Mouse (Mus musculus) stomach, embryonic 16.5 days (tissue): ENCODE measurements around the gene Rspo4. TPM values are rescaled to one million over a fixed set of nuclear protein-coding genes. Genes with fewer than 3 reads are reported as not detected.

Source experiments
- ATAC-seq: fragments of 200-750 bp; cut with Nextera tagmentation; 2 replicates; pipeline ENCODE4 v1.8.0; 2017; ENCODE audit warnings: moderate number of reproducible peaks, moderate TSS enrichment; ENCODE audit not compliant: insufficient read depth, low FRiP score
- H3K27ac ChIP-seq: fragments of 300-500 bp; sonication (generic); 2 replicates; pipeline ENCODE4 v1.5.1; 2014; ENCODE audit warnings: low read length
- H3K27me3 ChIP-seq: fragments of 300-500 bp; sonication (generic); 2 replicates; pipeline ENCODE4 v1.6.1; 2014; ENCODE audit warnings: low read length, control low read depth, mixed read lengths; ENCODE audit not compliant: control insufficient read depth, insufficient read depth
- H3K36me3 ChIP-seq: fragments of 300-500 bp; sonication (generic); 2 replicates; pipeline ENCODE4 v1.6.1; 2014; ENCODE audit warnings: low read length; ENCODE audit not compliant: control insufficient read depth, insufficient read depth
- H3K4me1 ChIP-seq: fragments of 300-500 bp; sonication (generic); 2 replicates; pipeline ENCODE4 v1.6.1; 2014; ENCODE audit warnings: low read length, control low read depth, mixed read lengths; ENCODE audit not compliant: control insufficient read depth, insufficient read depth
- H3K4me2 ChIP-seq: fragments of 300-500 bp; sonication (generic); 2 replicates; pipeline ENCODE4 v1.6.1; 2014; ENCODE audit warnings: low read depth, low read length, mixed read lengths
- H3K4me3 ChIP-seq: fragments of 300-500 bp; sonication (generic); replicated peaks from 2 replicates; pipeline ENCODE4 v1.5.1; 2014; ENCODE audit warnings: mild to moderate bottlenecking, low read length
- H3K9ac ChIP-seq: fragments of 300-500 bp; sonication (generic); 2 replicates; pipeline ENCODE4 v1.6.1; 2014; ENCODE audit warnings: low read length
- H3K9me3 ChIP-seq: fragments of 300-500 bp; sonication (generic); replicated peaks from 2 replicates; pipeline ENCODE4 v1.6.1; 2016; ENCODE audit warnings: low read length, control low read depth; ENCODE audit not compliant: control insufficient read depth
- WGBS: fragments of 180-500 bp; shearing (Covaris S2); extraction: QIAGEN DNeasy Blood & Tissue Kit; methylation state at CpG from one replicate; pipeline ENCODE4 v1.1.7; 2014; 5-methylcytosine and 5-hydroxymethylcytosine counted together
- polyA plus RNA-seq: library from polyadenylated mRNA; unstranded; fragments of >200 nt; fragmentation: Nextera tagmentation; extraction: Ambion mirVana; gene quantifications from 2 replicates; pipeline ENCODE4 v1.2.1, GENCODE M21; 2015

Rspo4 gene
- polyA plus RNA-seq, 1 experiment from 2014 or later, result 0.09 TPM

DNA sequence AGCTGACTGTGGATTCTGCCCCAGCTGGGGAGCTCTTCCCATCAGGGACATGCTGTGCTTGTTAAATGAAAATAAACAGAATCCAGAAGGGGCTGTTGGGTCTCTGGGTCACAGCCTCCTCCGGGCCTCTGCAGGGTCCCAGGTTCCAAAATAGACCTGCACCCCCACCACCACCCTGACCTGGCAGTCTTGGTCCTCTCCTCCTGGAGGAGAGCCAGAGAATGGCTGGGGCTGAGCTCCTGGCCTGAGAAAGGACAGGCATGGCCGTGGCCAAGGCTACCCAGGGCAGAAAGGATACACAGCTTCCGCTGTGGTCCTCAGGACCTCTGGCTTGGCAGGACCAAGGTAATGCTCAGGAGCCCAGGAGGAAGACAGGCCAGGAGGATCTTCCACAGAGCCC, 61.9 kb downstream of the Rspo4 start:
- H3K4me1 ChIP-seq, result no peaks in the 10 kb centered on the region
- H3K4me2 ChIP-seq, result no peak overlapping the region
- H3K36me3 ChIP-seq, result no peaks in the 10 kb centered on the region
- H3K9me3 ChIP-seq, result no peaks in the 10 kb centered on the region
- H3K9ac ChIP-seq, result 0 out of 2 replicates have a peak overlapping the region, but pooled peaks have one; percentile 13
- H3K27ac ChIP-seq, result no peak overlapping the region
- no peak for ATAC-seq
- H3K4me3 ChIP-seq, result no peak overlapping the region
- 47% methylated on average over 3 of the region's 3 CpGs for WGBS
- H3K27me3 ChIP-seq, result no peaks in the 10 kb centered on the region

DNA sequence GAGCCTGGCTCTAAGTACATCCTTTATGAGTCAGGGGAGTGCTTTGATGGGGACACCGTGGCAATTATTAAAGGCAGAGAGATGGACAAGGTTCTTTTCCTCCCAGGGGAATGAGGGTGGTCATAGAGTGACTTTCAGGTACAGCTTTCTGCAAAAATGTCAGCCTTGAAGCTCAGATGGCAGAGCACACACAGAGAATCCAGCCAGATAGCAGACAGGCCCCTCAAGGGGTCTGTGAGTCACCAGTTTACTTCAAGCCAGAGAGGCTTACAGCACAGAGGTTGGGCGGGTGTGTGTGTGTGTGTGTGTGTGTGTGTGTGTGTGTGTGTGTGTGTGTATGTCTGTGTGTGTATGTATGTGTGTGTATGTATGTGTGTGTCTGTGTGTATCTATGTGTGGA, 64.3 kb downstream of the Rspo4 start:
- Histone ChIP-seq H3K4me2 (no peak overlapping the region), H3K36me3 (no peaks in the 10 kb centered on the region), H3K4me1 (peaks cover 5% of the 10 kb centered on the region), H3K9me3 (no peaks in the 10 kb centered on the region), H3K27me3 (no peaks in the 10 kb centered on the region), H3K9ac (no peak overlapping the region), H3K4me3 (no peak overlapping the region), H3K27ac (no peak overlapping the region)
- no peak for ATAC-seq
- WGBS, result 51% methylated on average over 2 of the region's 2 CpGs

DNA sequence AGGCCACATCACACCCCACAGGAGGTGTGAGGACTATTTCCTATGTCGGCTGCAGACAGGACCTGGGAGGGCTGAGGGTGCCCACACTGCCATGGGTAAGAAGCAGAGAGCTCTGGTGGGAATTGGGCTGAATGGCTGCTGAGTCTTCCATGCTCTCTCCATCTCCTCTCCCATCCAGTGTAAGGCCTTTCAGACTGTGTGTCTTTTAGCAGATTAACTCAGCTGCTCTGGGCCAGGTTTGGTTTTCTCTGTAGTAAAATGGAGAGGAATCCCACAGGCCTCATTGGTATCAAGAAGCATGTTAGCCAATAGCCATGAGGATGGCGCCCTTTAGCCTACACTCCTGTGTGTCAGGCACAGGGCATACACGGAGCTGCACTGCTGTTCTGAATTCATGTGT, 66.7 kb downstream of the Rspo4 start:
- H3K27me3 ChIP-seq, result no peaks in the 10 kb centered on the region
- H3K4me3 ChIP-seq, result no peak overlapping the region
- H3K27ac ChIP-seq, result no peak overlapping the region
- peaks cover 5% of the 10 kb centered on the region for H3K4me1 ChIP-seq
- no peaks in the 10 kb centered on the region for H3K9me3 ChIP-seq
- H3K4me2 ChIP-seq, result no peak overlapping the region
- H3K36me3 ChIP-seq, result no peaks in the 10 kb centered on the region
- no peak for ATAC-seq
- no peak overlapping the region for H3K9ac ChIP-seq
- WGBS, result 73% methylated on average over 3 of the region's 3 CpGs

DNA sequence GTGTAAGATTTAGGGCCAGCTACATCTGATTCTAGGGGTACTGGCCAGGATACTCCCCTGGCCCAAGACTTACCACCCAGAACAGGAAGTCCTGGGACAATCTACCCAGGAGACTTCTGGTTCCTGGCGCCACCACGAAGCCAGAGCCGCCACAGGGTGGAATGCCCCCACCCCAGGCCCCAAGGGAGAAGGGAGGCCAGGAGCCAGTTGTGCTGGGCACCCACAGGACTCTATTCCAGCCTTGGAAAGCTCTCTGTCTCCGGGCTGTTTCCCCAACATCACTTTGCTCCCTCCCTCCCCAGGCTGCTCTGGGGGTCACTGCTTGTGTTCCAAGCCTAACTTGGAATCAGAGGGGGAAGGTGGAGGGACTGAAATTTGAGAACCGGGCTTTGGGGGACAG, 67.8 kb downstream of the Rspo4 start:
- Histone ChIP-seq H3K9ac (0 out of 2 replicates have a peak overlapping the region, but pooled peaks have one; percentile 2), H3K27me3 (no peaks in the 10 kb centered on the region), H3K4me1 (peaks cover 5% of the 10 kb centered on the region), H3K4me3 (no peak overlapping the region), H3K4me2 (no peak overlapping the region), H3K9me3 (no peaks in the 10 kb centered on the region), H3K27ac (peak overlapping the region; percentile 8; the same call in 1 of the 2 replicates), H3K36me3 (no peaks in the 10 kb centered on the region)
- 45% methylated on average over 5 of the region's 5 CpGs for WGBS
- no peak; the same call in 1 of the 2 replicates for ATAC-seq

DNA sequence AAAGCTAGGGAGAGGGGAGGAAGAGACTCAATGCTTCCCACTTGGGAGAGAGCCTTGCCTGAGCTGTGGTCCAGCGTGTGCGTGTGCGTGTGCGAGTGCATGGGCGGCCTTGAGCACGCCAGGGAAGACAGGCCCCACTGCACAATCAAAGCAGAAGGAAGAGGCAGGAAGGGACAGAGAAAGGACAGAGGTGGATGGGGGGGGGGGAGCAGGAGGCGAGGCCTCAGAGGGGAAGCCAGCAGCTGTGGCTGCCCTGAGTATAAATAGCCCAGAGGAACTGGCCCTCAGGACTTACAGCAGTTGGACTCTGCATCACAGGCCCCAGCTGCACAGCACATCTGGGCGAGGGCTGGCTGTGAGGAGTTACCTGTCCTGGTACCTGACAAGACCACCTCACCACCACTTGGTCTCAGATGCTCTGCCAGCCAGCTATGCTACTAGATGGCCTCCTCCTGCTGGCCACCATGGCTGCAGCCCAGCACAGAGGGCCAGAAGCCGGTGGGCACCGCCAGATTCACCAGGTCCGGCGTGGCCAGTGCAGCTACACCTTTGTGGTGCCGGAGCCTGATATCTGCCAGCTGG, 68.3 kb downstream of the Rspo4 start, which contains the start of gene Angpt4:
Gene Angpt4, plus strand, starts transcription at position 292 of the 582 bp plus-strand sequence.
- 56% methylated on average over 12 of the region's 13 CpGs for WGBS

DNA sequence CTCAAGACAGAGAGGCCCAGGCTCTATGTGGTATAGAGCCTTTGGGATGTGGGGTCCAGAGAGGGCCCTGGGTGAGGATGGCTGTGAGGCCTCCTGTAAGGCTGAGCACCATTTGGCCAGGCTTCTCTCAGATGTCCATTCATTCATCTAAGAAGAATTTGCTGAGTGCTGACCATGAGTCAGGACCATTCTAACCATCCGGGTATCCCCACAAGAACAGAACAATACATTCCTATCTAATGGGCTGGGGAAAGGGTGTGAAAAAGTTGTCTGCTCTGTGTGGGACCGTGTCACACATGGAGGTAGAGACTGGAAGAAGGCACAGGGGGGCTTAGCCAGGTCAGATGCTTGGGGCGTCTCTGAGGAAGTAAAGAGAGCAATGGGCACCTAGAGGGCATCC, 69.0 kb downstream of the Rspo4 start:
- no peaks in the 10 kb centered on the region for H3K27me3 ChIP-seq
- H3K36me3 ChIP-seq, result no peaks in the 10 kb centered on the region
- peaks cover 13% of the 10 kb centered on the region for H3K4me1 ChIP-seq
- H3K4me3 ChIP-seq, result no peak overlapping the region
- ATAC-seq, result no peak
- WGBS, result 76% methylated on average over 3 of the region's 3 CpGs
- no peak overlapping the region for H3K4me2 ChIP-seq
- no peak overlapping the region for H3K9ac ChIP-seq
- H3K9me3 ChIP-seq, result no peaks in the 10 kb centered on the region
- H3K27ac ChIP-seq, result no peak overlapping the region

More for the DNA sequence above, 68.3 kb downstream of the Rspo4 start, which contains the start of gene Angpt4:
- peak within 1 kb of the TSS; percentile 2; the same call in 1 of the 2 replicates for H3K9ac ChIP-seq
- ATAC-seq, result peak; percentile 47
- no peak within 1 kb of the TSS; the same call in 1 of the 2 replicates for H3K4me2 ChIP-seq
- peak within 1 kb of the TSS; percentile 8; the same call in 1 of the 2 replicates for H3K27ac ChIP-seq
- H3K4me3 ChIP-seq, result no peak within 1 kb of the TSS
- no peaks in the 10 kb centered on the region for H3K9me3 ChIP-seq
- H3K4me1 ChIP-seq, result peaks cover 8% of the 10 kb centered on the region
- H3K36me3 ChIP-seq, result no peaks in the 10 kb centered on the region
- no peaks in the 10 kb centered on the region for H3K27me3 ChIP-seq

DNA sequence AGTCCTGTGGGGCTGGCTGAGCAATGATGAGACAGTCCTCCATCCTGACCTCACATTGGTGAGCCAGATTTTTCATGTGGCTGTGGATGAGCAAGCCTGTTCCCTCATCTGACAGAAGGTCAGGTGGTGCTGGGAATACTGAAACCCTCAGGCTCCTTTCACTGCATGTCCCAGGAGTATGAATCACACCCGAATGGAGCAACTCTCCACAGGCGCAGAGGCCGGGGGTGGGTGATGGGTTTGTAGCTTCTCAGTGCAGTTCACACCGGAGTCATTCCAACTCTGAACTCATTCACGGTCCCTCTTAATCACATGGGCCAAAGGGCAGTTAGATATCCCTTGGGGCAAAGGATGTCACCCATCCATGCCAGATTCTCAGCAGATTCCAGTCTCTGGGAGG, 71.4 kb downstream of the Rspo4 start:
- ATAC-seq, result no peak
- WGBS, result 75% methylated on average over 5 of the region's 5 CpGs
- no peaks in the 10 kb centered on the region for H3K27me3 ChIP-seq
- no peaks in the 10 kb centered on the region for H3K9me3 ChIP-seq
- H3K9ac ChIP-seq, result no peak overlapping the region
- H3K36me3 ChIP-seq, result no peaks in the 10 kb centered on the region
- no peak overlapping the region for H3K4me3 ChIP-seq
- H3K27ac ChIP-seq, result no peak overlapping the region
- H3K4me2 ChIP-seq, result no peak overlapping the region
- peaks cover 17% of the 10 kb centered on the region for H3K4me1 ChIP-seq

DNA sequence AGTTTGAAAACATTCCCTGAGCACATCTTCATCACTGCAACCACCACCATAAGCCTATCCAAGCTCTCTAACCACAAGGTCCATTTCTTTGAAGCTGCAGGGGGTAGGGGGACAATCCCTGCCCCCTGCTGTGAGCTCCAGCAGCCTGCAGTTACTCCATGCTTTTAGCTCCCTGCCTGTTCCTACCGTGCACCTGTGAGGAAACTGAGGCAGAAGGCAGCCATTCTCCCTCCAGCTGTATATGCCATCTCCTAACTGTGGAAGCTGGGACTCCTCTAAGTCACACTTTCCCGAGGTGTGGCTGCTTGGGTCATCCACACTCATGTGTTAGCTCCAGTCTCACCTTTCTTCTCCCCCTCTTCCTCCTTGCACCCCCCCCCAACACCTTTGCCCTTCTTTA, 72.4 kb downstream of the Rspo4 start:
- no peak overlapping the region for H3K4me3 ChIP-seq
- no peaks in the 10 kb centered on the region for H3K9me3 ChIP-seq
- no peak overlapping the region for H3K9ac ChIP-seq
- H3K36me3 ChIP-seq, result no peaks in the 10 kb centered on the region
- no peaks in the 10 kb centered on the region for H3K27me3 ChIP-seq
- no peak overlapping the region for H3K4me2 ChIP-seq
- WGBS, result 27% methylated on average over 2 of the region's 2 CpGs
- H3K27ac ChIP-seq, result no peak overlapping the region
- peaks cover 17% of the 10 kb centered on the region for H3K4me1 ChIP-seq
- no peak for ATAC-seq

DNA sequence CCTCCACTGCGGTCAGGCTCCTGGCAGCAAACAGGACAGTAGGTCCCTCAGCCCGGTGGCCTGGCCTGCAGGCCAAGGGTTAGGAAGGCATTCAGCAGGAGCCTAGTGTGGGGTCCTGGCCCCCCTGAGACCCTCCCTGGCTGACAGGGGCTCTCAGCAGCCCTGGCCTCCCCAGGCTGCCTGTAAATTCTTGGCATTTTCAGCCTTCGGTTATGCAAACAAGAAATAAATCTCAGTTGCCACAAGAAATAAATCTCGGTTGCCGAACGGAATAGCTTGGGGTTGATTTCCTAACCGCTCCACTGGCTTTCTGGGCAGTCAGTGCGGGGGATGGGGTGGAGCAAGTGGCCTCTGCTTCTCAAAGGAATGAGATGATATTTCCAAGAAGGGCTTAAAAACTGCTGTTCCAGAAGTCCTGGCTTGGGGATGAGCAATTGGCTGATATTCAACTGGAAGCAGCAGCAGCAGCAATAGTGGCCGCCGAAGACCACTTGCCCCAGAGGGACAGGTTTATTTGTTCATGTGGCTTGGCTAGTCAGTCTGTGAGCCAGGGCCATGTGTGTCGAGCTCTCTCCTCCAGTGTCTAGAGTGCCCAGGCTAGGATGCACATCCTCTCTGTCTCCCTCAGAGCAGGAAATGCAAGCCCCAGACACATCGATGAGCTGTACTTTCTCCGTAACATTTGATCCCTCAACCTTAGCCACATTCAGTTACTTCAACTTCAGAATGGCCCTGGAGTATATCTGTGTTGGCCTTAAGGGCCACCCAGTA, 73.5 kb downstream of the Rspo4 start:
- Histone ChIP-seq H3K36me3 (no peaks in the 10 kb centered on the region), H3K27me3 (no peaks in the 10 kb centered on the region), H3K27ac (no peak overlapping the region), H3K4me2 (no peak overlapping the region), H3K9me3 (no peaks in the 10 kb centered on the region), H3K4me1 (peaks cover 14% of the 10 kb centered on the region), H3K9ac (no peak overlapping the region), H3K4me3 (no peak overlapping the region)
- WGBS, result 35% methylated on average over 13 of the region's 13 CpGs
- no peak for ATAC-seq
